Mouse (Mus musculus) lung, adult 2 months (tissue): ENCODE data around the gene Phf6.
"Not testable (repeated sequence)": the region's sequence is repeated elsewhere in the genome, so short reads cannot be mapped to it uniquely, and the experiment has no call there.

Experiments used
- CTCF ChIP-seq: fragments of 200-500 bp; IDR thresholded peaks from 2 replicates; pipeline ENCODE4 v1.5.1; 2011; ENCODE audit warnings: mild to moderate bottlenecking, low read length, control low read depth; ENCODE audit not compliant: insufficient read depth
- POLR2A ChIP-seq: fragments of 200-500 bp; IDR thresholded peaks from 2 replicates; pipeline ENCODE4 v1.6.1; 2011; ENCODE audit warnings: low read depth, mild to moderate bottlenecking, control low read depth, low read length, borderline replicate concordance; ENCODE audit errors: extremely low read depth

DNA sequence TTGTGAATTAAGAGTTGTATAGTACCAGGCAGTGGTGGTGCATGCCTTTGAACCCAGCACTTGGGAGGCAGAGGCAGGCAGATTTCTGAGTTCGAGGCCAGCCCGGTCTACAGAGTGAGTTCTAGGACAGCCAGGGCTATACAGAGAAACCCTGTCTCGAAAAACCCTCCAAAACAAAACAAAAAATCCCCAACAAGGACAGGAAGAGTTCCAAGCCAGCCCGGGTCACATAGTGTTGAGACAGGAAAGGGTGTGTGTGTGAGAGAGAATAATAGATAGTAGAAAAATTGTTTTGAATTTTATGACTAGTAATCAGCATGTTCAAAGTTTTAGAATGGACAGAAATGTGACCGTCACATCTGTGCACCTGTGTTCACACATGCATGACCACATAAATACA, 82.7 kb downstream of the Phf6 start:
- not testable (repeated sequence) for TF ChIP-seq CTCF, POLR2A
